Mouse (Mus musculus): ENCODE measurements around the gene Tent4a. TPM values are rescaled to one million over a fixed set of nuclear protein-coding genes. Genes with fewer than 3 reads are reported as not detected.

Tent4a gene
- total RNA-seq, 2 experiments from 2014 or later: 6.8 to 9.4 TPM

- DNase-seq: no peak
- intact Hi-C loops (cut with DNase I; ENCODE audit: low total_unique reads): no loop called here
Measured at GRCm38 (mm10) chr13:69487108-69487507, 47.3 kb downstream of the Tent4a start.

- DNase-seq: no peak
- intact Hi-C loops (cut with DNase I; ENCODE audit: low total_unique reads): no loop called here
Measured at GRCm38 (mm10) chr13:69485833-69486232, 48.6 kb downstream of the Tent4a start.

- intact Hi-C loops (cut with DNase I; ENCODE audit: low total_unique reads): no loop called here
- DNase-seq: no peak
Measured at GRCm38 (mm10) chr13:69485326-69485725, 49.1 kb downstream of the Tent4a start.

GRCm38 (mm10) chr13:69482751-69483150, 51.7 kb downstream of the Tent4a start:
- intact Hi-C loops (cut with DNase I; ENCODE audit: low total_unique reads): no loop called here
- peak; percentile 33 for DNase-seq

GRCm38 (mm10) chr13:69481634-69482505, 52.5 kb downstream of the Tent4a start:
- intact Hi-C loops (cut with DNase I; ENCODE audit: low total_unique reads): no loop called here
- peak; percentile 62 for DNase-seq

- peak; percentile 52 for DNase-seq
- intact Hi-C loops (cut with DNase I; ENCODE audit: low total_unique reads): no loop called here
Measured at GRCm38 (mm10) chr13:69481026-69481425, 53.4 kb downstream of the Tent4a start.

- DNase-seq: no peak
- intact Hi-C loops (cut with DNase I; ENCODE audit: low total_unique reads): loop anchor here (10.0 kb wide), 1 partner anchor 885 kb away; the partner anchor contains the start of gene 1700001L19Rik
Measured at GRCm38 (mm10) chr13:69479906-69480305, 54.5 kb downstream of the Tent4a start.

- intact Hi-C loops (cut with DNase I; ENCODE audit: low total_unique reads): loop anchor here (10.0 kb wide), 1 partner anchor 884 kb away; the partner anchor contains the start of gene 1700001L19Rik
Measured at GRCm38 (mm10) chr13:69478703-69479102, 55.7 kb downstream of the Tent4a start.

GRCm38 (mm10) chr13:69460635-69461465, 73.6 kb downstream of the Tent4a start:
- intact Hi-C loops (cut with DNase I; ENCODE audit: low total_unique reads): loop anchor here (5.0 kb wide), 1 partner anchor 459 kb away; no protein-coding TSS in a partner anchor
- peak; percentile 52 for DNase-seq

More at GRCm38 (mm10) chr13:69478703-69479102, 55.7 kb downstream of the Tent4a start:
- DNase-seq: no peak

- intact Hi-C loops (cut with DNase I; ENCODE audit: low total_unique reads): loop anchor here (5.0 kb wide), 2 partner anchors 73 to 458 kb away; no protein-coding TSS in a partner anchor
- peak; percentile 62 for DNase-seq
Measured at GRCm38 (mm10) chr13:69459657-69460458, 74.6 kb downstream of the Tent4a start.

- DNase-seq: no peak
- intact Hi-C loops (cut with DNase I; ENCODE audit: low total_unique reads): loop anchor here (5.0 kb wide), 1 partner anchor 72 kb away; no protein-coding TSS in a partner anchor
Measured at GRCm38 (mm10) chr13:69458891-69459290, 75.5 kb downstream of the Tent4a start.

GRCm38 (mm10) chr13:69458461-69458860, 76.0 kb downstream of the Tent4a start:
- intact Hi-C loops (cut with DNase I; ENCODE audit: low total_unique reads): loop anchor here (5.0 kb wide), 1 partner anchor 71 kb away; no protein-coding TSS in a partner anchor

GRCm38 (mm10) chr13:69457105-69457504, 77.3 kb downstream of the Tent4a start:
- DNase-seq: no peak
- intact Hi-C loops (cut with DNase I; ENCODE audit: low total_unique reads): loop anchor here (5.0 kb wide), 1 partner anchor 70 kb away; no protein-coding TSS in a partner anchor

More at GRCm38 (mm10) chr13:69458461-69458860, 76.0 kb downstream of the Tent4a start:
- no peak for DNase-seq

GRCm38 (mm10) chr13:69456641-69457040, 77.8 kb downstream of the Tent4a start:
- intact Hi-C loops (cut with DNase I; ENCODE audit: low total_unique reads): loop anchor here (5.0 kb wide), 1 partner anchor 69 kb away; no protein-coding TSS in a partner anchor
- DNase-seq: no peak

- intact Hi-C loops (cut with DNase I; ENCODE audit: low total_unique reads): loop anchor here (5.0 kb wide), 1 partner anchor 68 kb away; no protein-coding TSS in a partner anchor
Measured at GRCm38 (mm10) chr13:69455476-69456175, 78.8 kb downstream of the Tent4a start.

More at GRCm38 (mm10) chr13:69455476-69456175, 78.8 kb downstream of the Tent4a start:
- no peak for DNase-seq

All from gastrocnemius, postnatal 14 days (tissue).